ENCODE assay signal across 20 mouse cellular contexts in the genomic region with DNA sequence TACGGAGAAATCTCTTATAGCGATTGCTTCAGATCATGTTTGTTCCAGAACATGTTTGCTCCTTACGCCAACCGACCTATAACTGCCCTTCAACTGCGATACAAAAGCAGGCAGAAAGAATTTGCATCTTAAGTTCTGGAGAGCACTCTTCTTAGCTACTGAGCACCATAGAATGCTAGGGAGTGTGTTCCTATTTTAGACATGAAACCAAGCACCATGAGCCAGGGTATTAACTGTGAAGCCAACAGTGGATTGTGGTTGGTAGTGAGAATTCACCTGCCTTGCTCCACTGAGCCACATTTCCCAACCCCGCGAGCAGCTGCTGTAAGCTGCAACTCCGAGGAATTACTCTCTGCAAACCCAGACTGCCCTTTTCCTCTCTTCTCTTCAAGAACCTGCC. TPM values are rescaled to one million over a fixed set of nuclear protein-coding genes. Genes with fewer than 3 reads are reported as not detected.
DNase-seq lines count a peak whose midpoint lies in the region; ATAC-seq and TF ChIP-seq lines count a peak whose summit lies in the region.
"Had no signal": no experiment of that assay in that cellular context is flagged by ENCODE, and none has a peak within 500 bp of the region (broad histone marks: within the 10 kb centered on the region; RNA-seq: fewer than 3 reads in every experiment).

No protein-coding gene starts in this region.

- TF ChIP-seq RAD21 in CH12.LX (IDR thresholded peaks at IDR 0.05; ENCODE audit: low read depth, low read length), result no peak

- TF ChIP-seq CTCF in lung, adult 2 months (IDR thresholded peaks at IDR 0.05; ENCODE audit: insufficient read depth, low read length), result no peak
- no peak for TF ChIP-seq CTCF in CH12.LX (conservative IDR thresholded peaks at IDR 0.05 in 1 of 2, IDR thresholded peaks at IDR 0.05 in 1 of 2; ENCODE audit: low read depth in 2 of 2, low read length in 2 of 2)

- in situ Hi-C loops in CH12.LX (cut with MboI; ENCODE audit: low pct_ligation_motif_present, low pct_unique_long_range_greater_than_20kb, low sequenced_read_pairs), result no loop called here

- H3K9ac ChIP-seq in CH12.LX (ENCODE audit: insufficient read depth, low read depth), result no peak overlapping the region
- H3K9ac ChIP-seq: embryonic facial prominence, embryonic 13.5 days; limb, embryonic 15.5 days; midbrain, embryonic 12.5 days; neural tube, embryonic 12.5 days had no signal

- dilution Hi-C loops in CH12.LX (cut with MboI; ENCODE audit: extremely low pct_ligation_motif_present, extremely low pct_unique_long_range_greater_than_20kb, low sequenced_read_pairs), result no loop called here

- H3K4me3 ChIP-seq in lung, adult 2 months (replicated peaks; ENCODE audit: extremely low read depth, low read depth, low read length), result no peak overlapping the region
- H3K4me3 ChIP-seq in CH12.LX (replicated peaks in 1 of 3; ENCODE audit: low read depth in 2 of 3, low read length in 2 of 3, poor library complexity in 1 of 3), result peak overlapping the region in 1 of 3 experiments; percentile 44
- H3K4me3 ChIP-seq: embryonic facial prominence, embryonic 13.5 days; hindbrain, embryonic 10.5 days; limb, embryonic 15.5 days; midbrain, embryonic 12.5 days; neural tube, embryonic 12.5 days had no signal

- 0 out of 2 replicates have a peak overlapping the region, but pooled peaks have one; percentile 1 for H3K27ac ChIP-seq in CH12.LX (ENCODE audit: insufficient read depth, low read depth)
- H3K27ac ChIP-seq: embryonic facial prominence, embryonic 13.5 days; hindbrain, embryonic 10.5 days; hindbrain, postnatal 0 days; kidney, postnatal 0 days; limb, embryonic 15.5 days; midbrain, embryonic 12.5 days; neural tube, embryonic 12.5 days had no signal

- DNase-seq in lung, adult 2 months, result peak; percentile 36
- no peak for DNase-seq in lung, postnatal 10 days
- peak; percentile 78 for DNase-seq in CH12.LX (ENCODE audit: extremely low read depth)
- peak; percentile 50 for DNase-seq in lung, postnatal 36 days
- DNase-seq in spleen, postnatal 36 days (ENCODE audit: low spot score in 2 of 2), result peak; percentile 74 to 79
- DNase-seq in left cerebral cortex, adult 18-20 months (ENCODE audit: low spot score in 2 of 2), result no peak
- DNase-seq: adrenal gland, adult 2 months; cerebellum, postnatal 14 days; gastrocnemius, postnatal 36 days; thymus, postnatal 36 days had no signal

- no peaks in the 10 kb centered on the region for H3K9me3 ChIP-seq in CH12.LX (replicated peaks; ENCODE audit: low read length)
- H3K9me3 ChIP-seq: embryonic facial prominence, embryonic 13.5 days; hindbrain, embryonic 10.5 days; limb, embryonic 15.5 days; midbrain, embryonic 12.5 days; neural tube, embryonic 12.5 days had no signal

- peak; percentile 83 for TF ChIP-seq EP300 in CH12.LX (IDR thresholded peaks at IDR 0.05; ENCODE audit: low read length)

- TF ChIP-seq POLR2A in lung, adult 2 months (IDR thresholded peaks at IDR 0.05; ENCODE audit: borderline replicate concordance, extremely low read depth, low read depth, low read length), result no peak
- no peak for TF ChIP-seq POLR2A in CH12.LX (IDR thresholded peaks at IDR 0.05; ENCODE audit: low read depth, low read length)

- no peaks in the 10 kb centered on the region for H3K79me2 ChIP-seq in CH12.LX (replicated peaks; ENCODE audit: control insufficient read depth, extremely low read depth, insufficient read depth, poor library complexity, severe bottlenecking)

- no peaks in the 10 kb centered on the region for H3K27me3 ChIP-seq in CH12.LX (replicated peaks)
- H3K27me3 ChIP-seq: embryonic facial prominence, embryonic 13.5 days; limb, embryonic 15.5 days; midbrain, embryonic 12.5 days; neural tube, embryonic 12.5 days had no signal

- H3K4me2 ChIP-seq in CH12.LX (ENCODE audit: insufficient read depth, low read depth, poor library complexity, severe bottlenecking), result peak overlapping the region; percentile 3; the same call in 1 of the 2 replicates
- H3K4me2 ChIP-seq: embryonic facial prominence, embryonic 13.5 days; limb, embryonic 15.5 days; midbrain, embryonic 12.5 days; neural tube, embryonic 12.5 days had no signal

- peaks cover 5% of the 10 kb centered on the region for H3K4me1 ChIP-seq in lung, adult 2 months (ENCODE audit: control insufficient read depth, insufficient read depth, low read length)
- H3K4me1 ChIP-seq in CH12.LX (ENCODE audit: control insufficient read depth in 1 of 2, insufficient read depth in 2 of 2), result peaks cover 3 to 47% of the 10 kb centered on the region in 2 experiments; a peak in 3 of 4 replicates
- H3K4me1 ChIP-seq: embryonic facial prominence, embryonic 13.5 days; hindbrain, embryonic 10.5 days; limb, embryonic 15.5 days; midbrain, embryonic 12.5 days; neural tube, embryonic 12.5 days had no signal

- no peaks in the 10 kb centered on the region for H3K36me3 ChIP-seq in CH12.LX (replicated peaks in 1 of 2; ENCODE audit: control insufficient read depth in 1 of 2, insufficient read depth in 1 of 2, low read length in 1 of 2)
- H3K36me3 ChIP-seq: embryonic facial prominence, embryonic 13.5 days; hindbrain, embryonic 10.5 days; limb, embryonic 15.5 days; midbrain, embryonic 12.5 days; neural tube, embryonic 12.5 days had no signal

- no peak for ATAC-seq in megakaryocyte, adult 5-6 weeks (ENCODE audit: poor library complexity, severe bottlenecking)
- ATAC-seq: forebrain, embryonic 14.5 days; hindbrain, postnatal 0 days; intestine, postnatal 0 days had no signal

- WGBS in lung, adult 2 months, result 67% methylated on average over 8 of the region's 8 CpGs

TF ChIP-seq in CH12.LX, 34 proteins besides CTCF, POLR2A, EP300 and RAD21:
- TF ChIP-seq MAX (IDR thresholded peaks at IDR 0.05; ENCODE audit: low read length) (peak; percentile 72; the same call in 1 of the 2 replicates), CHD2 (IDR thresholded peaks at IDR 0.05; ENCODE audit: low read length) (peak; percentile 64), NELFE (IDR thresholded peaks at IDR 0.05; ENCODE audit: low read depth, low read length) (no peak), SIN3A (IDR thresholded peaks at IDR 0.05; ENCODE audit: low read length) (peak; percentile 40; the same call in 1 of the 2 replicates), KAT2A (IDR thresholded peaks at IDR 0.05; ENCODE audit: insufficient replicate concordance, low read length) (no peak), RCOR1 (conservative IDR thresholded peaks at IDR 0.05; ENCODE audit: low read depth, low read length) (0 out of 2 replicates have a peak, but pooled peaks have one; percentile 33), PAX5 (IDR thresholded peaks at IDR 0.05; ENCODE audit: low read length) (no peak), USF2 (conservative IDR thresholded peaks at IDR 0.05; ENCODE audit: low read depth, low read length) (no peak), MEF2A (IDR thresholded peaks at IDR 0.05; ENCODE audit: borderline replicate concordance, low read depth, low read length) (peak; percentile 96), ZKSCAN1 (IDR thresholded peaks at IDR 0.05; ENCODE audit: borderline replicate concordance, low read depth, low read length) (no peak), ELF1 (IDR thresholded peaks at IDR 0.05; ENCODE audit: low read depth, low read length) (no peak), JUN (IDR thresholded peaks at IDR 0.05; ENCODE audit: insufficient read depth, low read depth, low read length) (no peak), IRF4 (IDR thresholded peaks at IDR 0.05; ENCODE audit: low read depth, low read length) (peak; percentile 78), CHD1 (IDR thresholded peaks at IDR 0.05; ENCODE audit: low read depth, low read length) (no peak), MAFK (IDR thresholded peaks at IDR 0.05; ENCODE audit: insufficient replicate concordance, low read length) (peak; percentile 76; the same call in 1 of the 2 replicates), ETS1 (conservative IDR thresholded peaks at IDR 0.05; ENCODE audit: low read depth, low read length) (peak; percentile 78), SMC3 (IDR thresholded peaks at IDR 0.05; ENCODE audit: low read depth, low read length) (0 out of 2 replicates have a peak, but pooled peaks have one; percentile 5), MAZ (IDR thresholded peaks at IDR 0.05; ENCODE audit: low read depth, low read length) (no peak), JUND (conservative IDR thresholded peaks at IDR 0.05; ENCODE audit: low read depth, low read length) (no peak), ZNF384 (IDR thresholded peaks at IDR 0.05; ENCODE audit: low read depth, low read length) (no peak), TCF12 (IDR thresholded peaks at IDR 0.05; ENCODE audit: low read depth, low read length) (peak; percentile 70), MYC (IDR thresholded peaks at IDR 0.05; ENCODE audit: low read depth, low read length) (0 out of 2 replicates have a peak, but pooled peaks have one; percentile 44), MXI1 (IDR thresholded peaks at IDR 0.05; ENCODE audit: low read depth, low read length) (no peak), E2F4 (IDR thresholded peaks at IDR 0.05; ENCODE audit: insufficient replicate concordance, low read depth, low read length) (no peak), BHLHE40 (IDR thresholded peaks at IDR 0.05; ENCODE audit: low read depth, low read length) (peak; percentile 79), TBP (conservative IDR thresholded peaks at IDR 0.05; ENCODE audit: low read depth, low read length) (peak; percentile 25; the same call in 1 of the 2 replicates), HCFC1 (IDR thresholded peaks at IDR 0.05; ENCODE audit: low read depth, low read length) (no peak), GABPA (IDR thresholded peaks at IDR 0.05; ENCODE audit: insufficient replicate concordance, low read depth, low read length) (no peak)
TF ChIP-seq in CH12.LX: peak in this region for 13.

RNA-seq across cellular contexts. Expression of a gene that starts 58.9 kb away (rescaled TPM):
- 49.2 and 60.8 TPM in 2 replicates for polyA plus RNA-seq in lung, adult 2 months (2012; rRNA removed)
- total RNA-seq in CH12.LX (2012; rRNA removed) (42.5 and 46.5 TPM in 2 replicates), CH12.LX (2014; rRNA removed) (44.6 and 48.7 TPM in 2 replicates)
- polyA plus RNA-seq in CH12.LX (2012; ENCODE audit: insufficient read length, low read depth), result 41.3 and 54.1 TPM in 2 replicates
- total RNA-seq in left cerebral cortex, adult 18-20 months (2021), result 10 to 100 TPM in 1 of 2 experiments, 1 to 10 TPM in 1; 9.7 to 11.0 TPM
- 50.6 and 64.3 TPM in 2 replicates for total RNA-seq in megakaryocyte, adult 5-6 weeks (2015)
- total RNA-seq in megakaryocyte, adult 5-6 weeks (2017), result 74.0 and 85.5 TPM in 2 replicates

RNA-seq across cellular contexts. Expression of a gene that starts 59.6 kb away (rescaled TPM):
- polyA plus RNA-seq in lung, adult 2 months (2012; rRNA removed), result 5.4 and 6.6 TPM in 2 replicates
- 5.0 and 5.4 TPM in 2 replicates for total RNA-seq in CH12.LX (2012; rRNA removed)
- 4.9 and 5.5 TPM in 2 replicates for total RNA-seq in CH12.LX (2014; rRNA removed)
- polyA plus RNA-seq in CH12.LX (2012; ENCODE audit: insufficient read length, low read depth), result 5.2 and 5.9 TPM in 2 replicates
- 10 to 100 TPM; 90.5 to 94.0 TPM for total RNA-seq in left cerebral cortex, adult 18-20 months (2021)
- 34.9 and 41.4 TPM in 2 replicates for total RNA-seq in megakaryocyte, adult 5-6 weeks (2015)
- total RNA-seq in megakaryocyte, adult 5-6 weeks (2017), result 26.7 and 31.3 TPM in 2 replicates

Comparison
In these comparisons a context has a peak if more than half of its experiments do, and no peak if none do; other contexts are left out.
1. DNase-seq: peak in lung, adult 2 months (single experiment), CH12.LX (single experiment), lung, postnatal 36 days (single experiment) and spleen, postnatal 36 days (2 of 2); none in lung, postnatal 10 days (single experiment) and left cerebral cortex, adult 18-20 months (0 of 2).
2. RNA of a gene that starts 59.6 kb away (total RNA-seq): 90.5 to 94.0 TPM in left cerebral cortex, adult 18-20 months and 26.7 to 41.4 TPM in megakaryocyte, adult 5-6 weeks; 4.9 to 5.5 TPM in CH12.LX; every median in the first group is over 4 times any median in the second.